Mouse (Mus musculus): Measurements from ENCODE around the gene Cavin1.

Cavin1 gene

DNA sequence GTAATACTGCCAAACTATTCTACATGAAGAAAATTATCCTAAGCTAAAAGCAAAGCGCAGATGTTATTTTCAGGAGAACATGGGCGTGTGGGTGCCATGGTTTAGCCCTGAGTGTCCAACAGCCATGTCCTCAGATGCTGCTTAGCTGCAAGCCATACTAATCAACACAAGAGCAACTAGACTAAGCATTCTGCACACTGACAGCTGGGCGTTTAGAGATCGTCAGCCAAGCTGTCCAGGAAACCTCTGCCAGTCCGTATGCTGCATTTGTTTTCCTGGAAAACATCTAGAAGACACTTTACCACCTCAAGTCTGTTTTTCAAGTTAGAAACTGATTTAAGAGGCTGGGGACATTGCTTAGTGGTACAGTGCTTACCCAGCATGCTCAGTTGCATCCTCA, 56.3 kb downstream of the Cavin1 start:
- DNase-seq (ENCODE audit: low spot score): no peak

- DNase-seq (ENCODE audit: low spot score): no peak
These were observed 58.1 kb downstream of the Cavin1 start for GRCm38 (mm10) chr11:100912401-100913155.

GRCm38 (mm10) chr11:100908567-100908966, 62.1 kb downstream of the Cavin1 start:
- DNase-seq (ENCODE audit: low spot score): no peak

GRCm38 (mm10) chr11:100908112-100908511, 62.6 kb downstream of the Cavin1 start:
- DNase-seq (ENCODE audit: low spot score): no peak

- no peak for DNase-seq (ENCODE audit: low spot score)
These were observed 63.8 kb downstream of the Cavin1 start for GRCm38 (mm10) chr11:100906885-100907284.
